Mouse (Mus musculus) hindbrain, postnatal 0 days (tissue): ENCODE data around the gene Lrrc15. TPM values are rescaled to one million over a fixed set of nuclear protein-coding genes. Genes with fewer than 3 reads are reported as not detected.

Experiments used
- ATAC-seq: fragments of 200-750 bp; cut with Nextera tagmentation; 2 replicates; pipeline ENCODE4 v1.8.0; 2017; ENCODE audit warnings: mild to moderate bottlenecking, moderate TSS enrichment, moderate library complexity
- DNase-seq: peaks from one replicate; pipeline ENCODE4 v3.0.0-alpha.2; 2015; ENCODE audit warnings: low spot score
- H3K27ac ChIP-seq: fragments of 300-500 bp; sonication (generic); 2 replicates; pipeline ENCODE4 v1.5.1; 2014; ENCODE audit warnings: mild to moderate bottlenecking
- H3K27me3 ChIP-seq: fragments of 300-500 bp; sonication (generic); 2 replicates; pipeline ENCODE4 v1.6.1; 2014; ENCODE audit warnings: low read length, mixed read lengths; ENCODE audit not compliant: insufficient read depth
- H3K36me3 ChIP-seq: fragments of 300-500 bp; sonication (generic); 2 replicates; pipeline ENCODE4 v1.6.1; 2014; ENCODE audit warnings: low read length, mixed read lengths; ENCODE audit not compliant: insufficient read depth
- H3K4me1 ChIP-seq: fragments of 300-500 bp; sonication (generic); 2 replicates; pipeline ENCODE4 v1.6.1; 2014; ENCODE audit warnings: antibody characterized with exemption, low read length, mixed read lengths; ENCODE audit not compliant: insufficient read depth
- H3K4me2 ChIP-seq: fragments of 300-500 bp; sonication (generic); 2 replicates; pipeline ENCODE4 v1.6.1; 2014; ENCODE audit warnings: low read depth, mild to moderate bottlenecking, low read length, moderate library complexity, mixed read lengths
- H3K4me3 ChIP-seq: fragments of 300-500 bp; sonication (generic); 2 replicates; pipeline ENCODE4 v1.5.1; 2014; ENCODE audit warnings: low read length
- H3K9ac ChIP-seq: fragments of 300-500 bp; sonication (generic); replicated peaks from 2 replicates; pipeline ENCODE4 v1.6.1; 2014; ENCODE audit warnings: mild to moderate bottlenecking, low read length, moderate library complexity, mixed read lengths
- H3K9me3 ChIP-seq: fragments of 300-500 bp; sonication (generic); 2 replicates; pipeline ENCODE4 v1.6.1; 2016; ENCODE audit warnings: low read length, mixed read lengths
- CTCF ChIP-seq: IDR thresholded peaks from 2 replicates; pipeline ENCODE4 v1.5.1; 2016; ENCODE audit warnings: antibody characterized with exemption, control low read depth, low read depth
- WGBS: fragments of 180-500 bp; shearing (Covaris S2); extraction: QIAGEN DNeasy Blood & Tissue Kit; methylation state at CpG from one replicate; pipeline ENCODE4 v1.1.7; 2014; 5-methylcytosine and 5-hydroxymethylcytosine counted together
- polyA plus RNA-seq: library from polyadenylated mRNA; unstranded; fragments of >200 nt; fragmentation: Nextera tagmentation; extraction: Ambion mirVana; gene quantifications from 2 replicates; pipeline ENCODE4 v1.2.1, GENCODE M21; 2015
- total RNA-seq: library from RNA; depleted of rRNA; stranded (reverse); fragments of >200 nt; gene quantifications from 2 replicates; pipeline ENCODE4 v1.2.3, GENCODE M21; 2014; rRNA removed

Gene Lrrc15
- total and polyA plus RNA-seq, 2 experiments from 2014 or later, result 0.09 to 0.16 TPM

GRCm38 (mm10) chr16:30234636-30235546, 48.2 kb downstream of the Lrrc15 start:
- TF ChIP-seq CTCF, result no peak
- no peak overlapping the region for H3K4me3 ChIP-seq
- no peak for DNase-seq
- peaks cover 18% of the 10 kb centered on the region for H3K27me3 ChIP-seq
- WGBS, result 41% methylated on average over 12 of the region's 12 CpGs
- H3K36me3 ChIP-seq, result no peaks in the 10 kb centered on the region
- H3K9ac ChIP-seq, result no peak overlapping the region
- peaks cover 14% of the 10 kb centered on the region; the same call in 1 of the 2 replicates for H3K4me1 ChIP-seq
- H3K27ac ChIP-seq, result no peak overlapping the region
- ATAC-seq, result no peak
- no peak overlapping the region for H3K4me2 ChIP-seq
- no peaks in the 10 kb centered on the region for H3K9me3 ChIP-seq

DNA sequence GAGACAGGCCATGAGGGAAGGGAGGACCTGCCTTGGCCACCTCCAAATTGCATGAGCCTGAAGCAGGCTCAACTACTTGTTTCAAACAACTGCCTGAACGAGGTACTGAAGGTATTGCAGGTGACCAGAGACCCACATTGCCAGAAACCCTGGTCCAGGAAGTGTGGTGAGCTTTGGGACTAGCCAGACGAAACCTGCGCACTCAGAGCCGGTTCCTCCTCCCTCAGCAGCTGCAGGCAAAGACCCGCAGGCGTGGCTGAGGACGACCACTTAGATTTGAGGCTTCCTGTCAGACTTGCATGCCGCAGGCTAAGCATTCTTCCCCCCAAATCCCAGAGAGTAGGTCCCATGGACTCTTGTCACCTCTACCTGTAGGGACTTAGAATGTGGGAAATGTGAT, 49.0 kb downstream of the Lrrc15 start:
- peaks cover 18% of the 10 kb centered on the region for H3K27me3 ChIP-seq
- H3K9me3 ChIP-seq, result no peaks in the 10 kb centered on the region

GRCm38 (mm10) chr16:30231882-30232604, 51.0 kb downstream of the Lrrc15 start:
- WGBS, result 32% methylated on average over 13 of the region's 13 CpGs
- Histone ChIP-seq H3K27ac (no peak overlapping the region), H3K9me3 (no peaks in the 10 kb centered on the region), H3K9ac (no peak overlapping the region), H3K4me3 (no peak overlapping the region), H3K36me3 (no peaks in the 10 kb centered on the region), H3K4me1 (peaks cover 14% of the 10 kb centered on the region; the same call in 1 of the 2 replicates), H3K27me3 (peaks cover 7% of the 10 kb centered on the region; the same call in 1 of the 2 replicates), H3K4me2 (no peak overlapping the region)
- no peak for ATAC-seq
- no peak for TF ChIP-seq CTCF
- DNase-seq, result no peak

More for the DNA sequence above, 49.0 kb downstream of the Lrrc15 start:
- TF ChIP-seq CTCF, result no peak
- H3K27ac ChIP-seq, result no peak overlapping the region
- H3K4me2 ChIP-seq, result no peak overlapping the region
- no peak for DNase-seq
- no peaks in the 10 kb centered on the region for H3K36me3 ChIP-seq
- peaks cover 14% of the 10 kb centered on the region; the same call in 1 of the 2 replicates for H3K4me1 ChIP-seq
- WGBS, result 64% methylated on average over 8 of the region's 8 CpGs
- ATAC-seq, result no peak
- no peak overlapping the region for H3K4me3 ChIP-seq
- no peak overlapping the region for H3K9ac ChIP-seq

DNA sequence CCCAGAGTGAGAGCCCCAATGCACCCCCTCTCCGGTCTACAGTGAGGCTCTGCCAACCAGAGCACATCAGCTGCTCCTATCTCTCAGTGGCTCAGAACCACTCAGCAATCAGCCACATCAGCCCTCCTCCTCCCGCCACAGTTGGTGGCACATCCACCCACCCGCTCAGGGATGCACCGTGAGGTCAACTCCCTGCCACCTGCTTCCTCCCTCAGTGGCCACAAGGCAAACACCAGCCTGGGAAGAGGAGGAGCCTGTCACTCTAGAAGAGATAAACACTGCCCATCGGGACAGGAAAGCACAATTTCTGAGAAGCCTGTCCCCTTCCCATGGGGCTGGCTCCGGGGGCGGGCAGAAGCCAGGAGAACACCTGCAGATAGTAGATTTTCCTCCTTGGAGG, 55.7 kb downstream of the Lrrc15 start:
- H3K9me3 ChIP-seq, result no peaks in the 10 kb centered on the region
- 54% methylated on average over 7 of the region's 7 CpGs for whole genome bisulfite sequencing
- H3K27me3 ChIP-seq, result peaks cover 5% of the 10 kb centered on the region; the same call in 1 of the 2 replicates
- no peak overlapping the region for H3K9ac ChIP-seq
- no peak for TF ChIP-seq CTCF
- H3K4me2 ChIP-seq, result no peak overlapping the region
- no peaks in the 10 kb centered on the region for H3K36me3 ChIP-seq
- no peak for ATAC-seq
- no peak overlapping the region for H3K27ac ChIP-seq
- H3K4me3 ChIP-seq, result no peak overlapping the region
- no peak for DNase-seq
- 0 out of 2 replicates have a peak, but pooled peaks cover 5% of the 10 kb centered on the region for H3K4me1 ChIP-seq

- Histone ChIP-seq H3K27me3 (no peaks in the 10 kb centered on the region), H3K27ac (no peak overlapping the region), H3K9ac (no peak overlapping the region), H3K4me1 (no peaks in the 10 kb centered on the region), H3K4me3 (no peak overlapping the region), H3K36me3 (no peaks in the 10 kb centered on the region), H3K9me3 (no peaks in the 10 kb centered on the region), H3K4me2 (no peak overlapping the region)
- DNase-seq, result no peak
- 62% methylated on average over 12 of the region's 13 CpGs for WGBS
- TF ChIP-seq CTCF, result no peak
- ATAC-seq, result no peak
These were observed 61.8 kb downstream of the Lrrc15 start for GRCm38 (mm10) chr16:30221161-30221782.

Other genes starting within 250 kb of the Lrrc15 start
- 9.2 and 19.8 TPM in 2 replicates for gene Hes1, start 218.9 kb downstream of the Lrrc15 start, total RNA-seq
- 10.6 and 12.5 TPM in 2 replicates for gene Hes1, start 218.9 kb downstream of the Lrrc15 start, polyA plus RNA-seq
- under 0.01 TPM in 1 of 2 replicates, not detected in the other for gene Cpn2, start 15.8 kb downstream of the Lrrc15 start, total RNA-seq
- gene Cpn2, start 15.8 kb downstream of the Lrrc15 start, polyA plus RNA-seq, result not detected in 2 replicates
- gene Gp5, start 27.5 kb upstream of the Lrrc15 start, total RNA-seq, result 0.58 and 1.3 TPM in 2 replicates
- gene Gp5, start 27.5 kb upstream of the Lrrc15 start, polyA plus RNA-seq, result 0.72 and 1.0 TPM in 2 replicates
- 19.7 and 30.8 TPM in 2 replicates for gene Atp13a3, start 122.7 kb upstream of the Lrrc15 start, total RNA-seq
- gene Atp13a3, start 122.7 kb upstream of the Lrrc15 start, polyA plus RNA-seq, result 7.0 and 7.1 TPM in 2 replicates